Mouse (Mus musculus): ENCODE results near the gene 2310039H08Rik. TPM values are rescaled to one million over a fixed set of nuclear protein-coding genes. Genes with fewer than 3 reads are reported as not detected.
A peak's percentile ranks its signal among the peaks of the same experiment; 100 is the strongest.
"Not testable (repeated sequence)": the region's sequence is repeated elsewhere in the genome, so short reads cannot be mapped to it uniquely, and the experiment has no call there.

Gene 2310039H08Rik
- total RNA-seq, 2 experiments from 2014 or later, result 54.1 to 96.1 TPM

- no peak for DNase-seq
Measured at GRCm38 (mm10) chr17:46758753-46759152, 13.7 kb upstream of the 2310039H08Rik start.

GRCm38 (mm10) chr17:46763544-46763943 is 8.9 kb upstream of the 2310039H08Rik start, which contains the start of gene Ptcra:
Gene Ptcra (minus strand): TSS chr17:46763712.
- DNase-seq, result no peak

DNA sequence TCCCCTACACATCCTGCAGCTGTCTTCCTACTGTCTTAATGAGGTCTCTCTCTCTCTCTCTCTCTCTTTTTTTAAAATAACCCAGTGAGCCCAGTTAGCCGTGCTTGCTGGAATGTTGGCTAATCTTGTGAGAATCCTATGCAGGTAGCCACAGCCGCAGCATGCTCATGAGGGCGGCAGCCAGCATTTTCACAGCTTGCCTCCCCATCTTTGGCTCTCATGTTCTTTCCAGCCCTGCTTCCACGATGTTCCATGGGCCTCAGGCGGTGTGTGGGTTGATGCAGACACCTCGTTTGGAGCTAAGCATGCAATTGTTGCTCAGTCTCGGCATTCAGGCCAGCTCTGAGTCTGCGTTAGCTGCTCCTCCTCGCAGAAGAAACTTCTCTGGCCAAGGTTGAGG is 7.5 kb upstream of the 2310039H08Rik start:
- not testable (repeated sequence) for DNase-seq

GRCm38 (mm10) chr17:46767868-46768267 is 4.6 kb upstream of the 2310039H08Rik start:
- DNase-seq, result no peak

DNA sequence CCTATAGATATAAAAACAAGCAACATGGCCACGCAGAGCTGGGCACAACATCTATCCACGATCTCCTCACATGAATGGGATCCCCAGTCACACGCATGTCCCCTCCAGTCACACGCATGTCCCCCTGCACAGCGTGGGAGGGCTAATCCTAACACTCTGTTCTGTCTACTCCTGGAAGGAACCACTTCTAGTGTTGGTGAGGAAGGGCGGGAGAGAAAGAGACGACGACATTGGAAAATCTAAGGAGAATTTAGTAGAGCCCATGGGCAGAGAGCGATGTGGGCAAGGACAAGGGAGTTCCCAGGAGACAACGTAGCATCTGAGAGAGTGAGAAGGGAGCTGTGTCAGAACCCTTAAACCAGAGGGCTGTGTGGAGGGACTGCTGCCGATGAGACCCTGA is 1.9 kb upstream of the 2310039H08Rik start:
- no peak for DNase-seq

DNA sequence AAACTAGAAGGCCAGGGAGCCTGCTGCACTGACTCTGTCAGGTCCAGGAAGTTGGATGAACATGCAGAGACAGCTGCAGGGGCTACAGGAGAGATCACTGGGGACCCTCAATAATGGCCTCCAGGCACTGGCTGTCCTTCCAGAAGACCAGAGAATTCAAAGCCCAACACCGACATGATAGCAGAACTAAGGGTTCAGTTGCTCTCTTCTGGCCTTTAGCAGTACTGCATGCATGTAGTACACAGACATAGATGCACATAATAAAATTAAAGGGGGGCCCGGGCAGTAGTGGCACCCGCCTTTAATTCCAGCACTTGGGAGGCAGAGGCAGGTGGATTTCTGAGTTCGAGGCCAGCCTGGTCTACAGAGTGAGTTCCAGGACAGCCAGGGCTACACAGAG is 1.4 kb upstream of the 2310039H08Rik start:
- no peak for DNase-seq

DNA sequence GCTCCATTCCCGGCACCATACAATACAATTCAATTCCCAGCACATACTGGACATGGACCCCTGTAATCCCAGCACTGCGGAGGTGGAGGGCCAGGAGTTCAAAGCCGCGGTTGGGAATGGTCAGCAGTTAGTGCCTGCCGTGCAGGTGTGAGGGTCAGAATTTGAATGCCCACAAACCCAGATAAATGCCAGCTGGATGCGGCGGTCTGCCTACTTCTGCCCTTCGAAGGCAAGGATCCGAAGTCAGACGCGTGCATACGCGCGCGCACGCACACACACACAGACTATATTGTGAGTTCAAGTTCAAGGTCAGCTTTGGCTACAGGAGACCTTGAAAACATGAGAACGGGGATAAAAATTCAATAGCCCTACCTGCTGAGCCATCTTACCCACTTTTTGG is 819 bp upstream of the 2310039H08Rik start:
- DNase-seq, result no peak

DNA sequence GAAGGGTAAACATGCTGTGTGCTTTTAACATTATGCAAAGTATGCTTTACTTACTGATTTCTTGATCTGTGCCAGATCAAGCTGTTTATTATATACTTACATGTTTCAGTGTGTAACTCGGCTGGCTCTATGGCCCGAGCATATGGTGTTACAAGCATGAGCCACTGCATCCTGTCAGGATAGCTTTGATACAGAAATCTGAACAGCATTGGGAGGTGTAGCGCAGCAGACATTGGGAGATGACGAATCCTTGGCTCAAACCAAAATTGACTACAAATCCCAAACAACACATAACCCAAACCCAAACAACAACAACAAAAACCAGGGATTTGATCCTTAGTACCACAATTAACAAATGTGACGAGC is 414 bp upstream of the 2310039H08Rik start:
- DNase-seq, result no peak

GRCm38 (mm10) chr17:46773278-46774130 is 1.1 kb downstream of the 2310039H08Rik start:
- DNase-seq, result peak in 1 of 2 experiments; percentile 28

DNA sequence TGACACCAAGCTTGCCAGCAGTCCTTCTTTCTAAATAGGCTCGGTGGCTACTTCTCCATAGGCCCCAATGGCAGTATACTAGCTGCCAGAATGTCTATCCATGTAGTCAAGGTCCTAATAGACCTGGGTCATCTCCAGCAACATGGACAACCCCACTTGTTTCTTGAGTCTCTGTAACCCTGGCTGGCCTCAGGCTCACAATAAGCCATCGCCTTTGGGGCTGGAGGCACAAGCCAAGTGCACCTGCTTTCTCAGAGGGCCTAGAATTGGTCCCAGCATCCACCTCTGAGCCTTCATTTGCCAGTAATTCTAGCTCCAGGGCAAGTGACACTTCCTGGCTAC is 1.7 kb downstream of the 2310039H08Rik start:
- no peak for DNase-seq

- DNase-seq, result no peak
Measured at GRCm38 (mm10) chr17:46775070-46775469, 2.6 kb downstream of the 2310039H08Rik start.

- DNase-seq, result no peak
Measured at GRCm38 (mm10) chr17:46776087-46776486, 3.7 kb downstream of the 2310039H08Rik start.

- no peak for DNase-seq
Measured at GRCm38 (mm10) chr17:46781876-46782275, 9.4 kb downstream of the 2310039H08Rik start.

- DNase-seq, result peak; percentile 92 to 93
Measured at GRCm38 (mm10) chr17:46782341-46783221, 10.1 kb downstream of the 2310039H08Rik start, which contains the start of gene Rpl7l1. Gene Rpl7l1 (minus strand): TSS chr17:46782672.

GRCm38 (mm10) chr17:46783222-46783565 is 10.8 kb downstream of the 2310039H08Rik start:
- no peak for DNase-seq

GRCm38 (mm10) chr17:46786952-46787351 is 14.5 kb downstream of the 2310039H08Rik start:
- DNase-seq, result no peak

- not testable (repeated sequence) for DNase-seq
Measured at GRCm38 (mm10) chr17:46787974-46788373, 15.5 kb downstream of the 2310039H08Rik start.

- no peak for DNase-seq
Measured at GRCm38 (mm10) chr17:46792963-46793362, 20.5 kb downstream of the 2310039H08Rik start.

GRCm38 (mm10) chr17:46796743-46797142 is 24.3 kb downstream of the 2310039H08Rik start:
- no peak for DNase-seq

DNA sequence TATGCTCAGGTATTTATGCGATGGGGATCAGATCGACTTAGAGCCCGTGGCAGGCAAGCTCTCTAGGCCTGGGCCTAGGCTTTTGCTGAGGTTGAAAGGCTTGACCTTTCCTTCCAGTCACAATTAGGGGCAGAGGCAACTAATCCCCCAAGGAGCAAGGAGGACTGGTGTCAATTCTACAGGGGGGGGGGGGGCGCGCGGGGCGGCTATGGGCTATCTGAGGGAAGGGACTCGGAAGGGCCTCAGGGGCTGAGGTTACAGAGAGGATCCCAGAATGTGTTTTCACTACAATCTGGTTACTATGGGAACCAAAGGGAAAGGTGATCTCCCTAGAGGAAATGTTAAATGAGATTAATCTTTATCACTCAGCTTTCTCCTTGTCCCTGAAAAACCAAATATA is 25.0 kb downstream of the 2310039H08Rik start:
- no peak for DNase-seq

DNA sequence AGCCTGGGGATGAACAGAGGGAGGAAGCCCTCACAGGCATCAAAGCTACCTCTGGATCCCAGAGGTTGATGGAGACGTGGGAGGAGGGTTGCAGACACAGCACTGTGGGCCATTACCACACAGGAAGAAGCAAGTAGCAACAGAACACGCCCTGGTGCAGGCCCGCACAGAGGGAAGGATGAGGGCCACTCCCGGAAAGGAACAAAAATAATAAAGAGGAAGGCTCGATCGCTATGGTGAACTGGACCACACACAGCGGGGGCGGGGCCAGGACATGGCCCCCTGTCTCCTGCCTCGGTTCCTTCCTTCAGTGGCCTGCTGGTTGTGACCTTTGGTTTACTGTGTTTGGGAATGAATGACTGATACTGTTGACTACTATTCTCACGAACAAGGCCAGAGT is 27.2 kb downstream of the 2310039H08Rik start:
- DNase-seq, result no peak

DNA sequence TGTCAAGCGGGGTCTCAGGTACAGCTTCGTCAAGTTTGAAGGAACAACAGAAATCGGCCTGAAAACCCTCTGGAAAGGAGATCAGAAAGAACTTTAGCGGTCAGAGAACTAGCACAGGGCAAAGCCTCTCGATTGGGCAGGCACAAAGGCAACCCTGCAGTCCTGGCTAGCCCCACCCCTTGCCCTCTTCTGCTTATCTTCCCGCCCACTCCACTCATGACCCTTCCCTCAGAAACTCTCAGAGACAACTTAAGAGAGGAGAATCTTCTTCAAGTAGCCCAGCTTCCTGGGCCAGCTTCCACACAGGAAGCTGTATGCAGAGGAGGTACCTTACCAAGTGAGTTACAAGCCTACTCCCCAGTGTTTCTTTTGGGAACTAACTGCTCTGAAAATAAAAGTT is 29.3 kb downstream of the 2310039H08Rik start:
- DNase-seq, result no peak

DNA sequence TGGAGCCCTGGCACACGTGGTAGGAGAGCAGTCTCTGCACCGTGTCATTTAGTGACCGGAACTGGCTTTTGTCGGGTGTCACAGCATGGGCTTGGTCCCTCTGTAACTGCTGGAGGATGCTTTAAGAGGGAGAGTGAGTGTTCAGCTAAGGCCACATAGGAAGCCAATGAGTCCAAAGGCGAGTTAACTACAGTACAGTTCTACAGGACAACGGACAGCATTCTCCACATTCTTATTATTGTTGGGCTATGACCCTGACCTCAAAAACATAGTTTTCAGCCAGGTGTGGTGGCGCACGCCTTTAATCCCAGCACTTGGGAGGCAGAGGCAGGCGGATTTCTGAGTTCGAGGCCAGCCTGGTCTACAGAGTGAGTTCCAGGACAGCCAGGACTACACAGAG is 35.9 kb downstream of the 2310039H08Rik start:
- DNase-seq, result no peak

All from adrenal gland, postnatal 36 days (tissue).